Mouse (Mus musculus) forebrain, embryonic 12.5 days (tissue): ENCODE data around the gene Aldh1b1. TPM values are rescaled to one million over a fixed set of nuclear protein-coding genes. Genes with fewer than 3 reads are reported as not detected.

ENCODE experiments used
- ATAC-seq: fragments of 200-750 bp; cut with Nextera tagmentation; 2 replicates; pipeline ENCODE4 v1.8.0; 2017; ENCODE audit warnings: moderate TSS enrichment; ENCODE audit not compliant: low FRiP score
- H3K27ac ChIP-seq: fragments of 300-500 bp; sonication (generic); 2 replicates; pipeline ENCODE4 v1.5.1; 2016; ENCODE audit warnings: mild to moderate bottlenecking
- H3K27me3 ChIP-seq: fragments of 300-500 bp; sonication (generic); 2 replicates; pipeline ENCODE4 v1.6.1; 2016; ENCODE audit warnings: mild to moderate bottlenecking
- H3K36me3 ChIP-seq: fragments of 300-500 bp; sonication (generic); replicated peaks from 2 replicates; pipeline ENCODE4 v1.6.1; 2016; ENCODE audit warnings: mild to moderate bottlenecking
- H3K4me1 ChIP-seq: fragments of 300-500 bp; sonication (generic); 2 replicates; pipeline ENCODE4 v1.6.1; 2016
- H3K4me2 ChIP-seq: fragments of 300-500 bp; sonication (generic); 2 replicates; pipeline ENCODE4 v1.6.1; 2016; ENCODE audit warnings: mild to moderate bottlenecking, moderate library complexity
- H3K4me3 ChIP-seq: fragments of 300-500 bp; sonication (generic); replicated peaks from 2 replicates; pipeline ENCODE4 v1.5.1; 2016; ENCODE audit warnings: mild to moderate bottlenecking
- H3K9ac ChIP-seq: fragments of 300-500 bp; sonication (generic); 2 replicates; pipeline ENCODE4 v1.6.1; 2016; ENCODE audit warnings: mild to moderate bottlenecking
- H3K9me3 ChIP-seq: fragments of 300-500 bp; sonication (generic); 2 replicates; pipeline ENCODE4 v1.6.1; 2016
- WGBS: fragments of 180-500 bp; shearing (Covaris S2); methylation state at CpG from one replicate; pipeline ENCODE4 v1.1.7; 2016; 5-methylcytosine and 5-hydroxymethylcytosine counted together
- polyA plus RNA-seq: library from polyadenylated mRNA; unstranded; fragments of >200 nt; fragmentation: Nextera tagmentation; extraction: Ambion mirVana; gene quantifications from 2 replicates; pipeline ENCODE4 v1.2.1, GENCODE M21; 2016

The Aldh1b1 gene
- polyA plus RNA-seq, 1 experiment from 2014 or later = 9.7 TPM

- Histone ChIP-seq H3K27ac (peak overlapping the region; percentile 85), H3K9ac (peak overlapping the region; percentile 54), H3K36me3 (no peaks in the 10 kb centered on the region), H3K4me1 (peaks cover 75% of the 10 kb centered on the region), H3K4me3 (peak overlapping the region; percentile 19), H3K9me3 (no peaks in the 10 kb centered on the region), H3K27me3 (peaks cover 36% of the 10 kb centered on the region), H3K4me2 (peak overlapping the region; percentile 49)
- 2% methylated on average over 16 of the region's 16 CpGs for WGBS
- 0 out of 2 replicates have a peak, but pooled peaks have one; percentile 32 for ATAC-seq
Observed at GRCm38 (mm10) chr4:45765121-45765564, 33.7 kb upstream of the Aldh1b1 start.

GRCm38 (mm10) chr4:45765565-45766201 is 33.1 kb upstream of the Aldh1b1 start:
- Histone ChIP-seq H3K9ac (peak overlapping the region; percentile 54), H3K27me3 (peaks cover 36% of the 10 kb centered on the region), H3K27ac (peak overlapping the region; percentile 85), H3K4me1 (peaks cover 80% of the 10 kb centered on the region), H3K4me3 (peak overlapping the region; percentile 19), H3K9me3 (no peaks in the 10 kb centered on the region), H3K36me3 (no peaks in the 10 kb centered on the region), H3K4me2 (peak overlapping the region; percentile 49)
- WGBS = 0% methylated on average over 12 of the region's 18 CpGs
- ATAC-seq = peak; percentile 57

GRCm38 (mm10) chr4:45766774-45767173 is 32.0 kb upstream of the Aldh1b1 start:
- H3K4me1 ChIP-seq = peaks cover 90% of the 10 kb centered on the region
- ATAC-seq = no peak
- H3K4me3 ChIP-seq = no peak overlapping the region
- no peak overlapping the region for H3K9ac ChIP-seq
- no peaks in the 10 kb centered on the region for H3K9me3 ChIP-seq
- 72% methylated on average over 7 of the region's 7 CpGs for WGBS
- H3K4me2 ChIP-seq = no peak overlapping the region
- H3K36me3 ChIP-seq = no peaks in the 10 kb centered on the region
- H3K27ac ChIP-seq = no peak overlapping the region
- peaks cover 36% of the 10 kb centered on the region for H3K27me3 ChIP-seq

GRCm38 (mm10) chr4:45767891-45768558 is 30.8 kb upstream of the Aldh1b1 start:
- H3K36me3 ChIP-seq = no peaks in the 10 kb centered on the region
- peaks cover 44% of the 10 kb centered on the region for H3K27me3 ChIP-seq
- no peak overlapping the region for H3K4me3 ChIP-seq
- H3K9ac ChIP-seq = no peak overlapping the region
- H3K27ac ChIP-seq = no peak overlapping the region
- H3K9me3 ChIP-seq = no peaks in the 10 kb centered on the region
- H3K4me1 ChIP-seq = peaks cover 87% of the 10 kb centered on the region
- no peak overlapping the region for H3K4me2 ChIP-seq
- 67% methylated on average over 11 of the region's 11 CpGs for WGBS
- ATAC-seq = no peak

- ATAC-seq = no peak
- H3K4me1 ChIP-seq = peaks cover 76% of the 10 kb centered on the region
- WGBS = 41% methylated on average over 10 of the region's 10 CpGs
- H3K36me3 ChIP-seq = no peaks in the 10 kb centered on the region
- no peak overlapping the region for H3K9ac ChIP-seq
- H3K4me2 ChIP-seq = no peak overlapping the region
- H3K27me3 ChIP-seq = peaks cover 42% of the 10 kb centered on the region
- H3K9me3 ChIP-seq = no peaks in the 10 kb centered on the region
- H3K4me3 ChIP-seq = no peak overlapping the region
- H3K27ac ChIP-seq = peak overlapping the region; percentile 92
Observed at GRCm38 (mm10) chr4:45769141-45769540, 29.7 kb upstream of the Aldh1b1 start.

GRCm38 (mm10) chr4:45769791-45770637 is 28.8 kb upstream of the Aldh1b1 start:
- peak; percentile 21; the same call in 1 of the 2 replicates for ATAC-seq
- Histone ChIP-seq H3K9me3 (no peaks in the 10 kb centered on the region), H3K4me1 (peaks cover 68% of the 10 kb centered on the region), H3K4me2 (0 out of 2 replicates have a peak overlapping the region, but pooled peaks have one; percentile 17), H3K27me3 (peaks cover 38% of the 10 kb centered on the region), H3K36me3 (no peaks in the 10 kb centered on the region), H3K4me3 (no peak overlapping the region), H3K27ac (peak overlapping the region; percentile 92), H3K9ac (0 out of 2 replicates have a peak overlapping the region, but pooled peaks have one; percentile 40)
- WGBS = 6% methylated on average over 10 of the region's 10 CpGs

- 0 out of 2 replicates have a peak overlapping the region, but pooled peaks have one; percentile 17 for H3K4me2 ChIP-seq
- no peak for ATAC-seq
- no peak overlapping the region for H3K4me3 ChIP-seq
- no peaks in the 10 kb centered on the region for H3K36me3 ChIP-seq
- peak overlapping the region; percentile 92 for H3K27ac ChIP-seq
- H3K4me1 ChIP-seq = peaks cover 61% of the 10 kb centered on the region
- no peaks in the 10 kb centered on the region for H3K9me3 ChIP-seq
- H3K27me3 ChIP-seq = peaks cover 42% of the 10 kb centered on the region
- peak overlapping the region; percentile 40; the same call in 1 of the 2 replicates for H3K9ac ChIP-seq
- WGBS = 0% methylated on average over 4 of the region's 4 CpGs
Observed at GRCm38 (mm10) chr4:45770638-45771033, 28.2 kb upstream of the Aldh1b1 start.

GRCm38 (mm10) chr4:45771173-45771572 is 27.6 kb upstream of the Aldh1b1 start:
- H3K36me3 ChIP-seq = no peaks in the 10 kb centered on the region
- no peak; the same call in 1 of the 2 replicates for ATAC-seq
- H3K4me1 ChIP-seq = peaks cover 56% of the 10 kb centered on the region
- peak overlapping the region; percentile 17; the same call in 1 of the 2 replicates for H3K4me2 ChIP-seq
- H3K9ac ChIP-seq = 0 out of 2 replicates have a peak overlapping the region, but pooled peaks have one; percentile 4
- H3K27me3 ChIP-seq = peaks cover 42% of the 10 kb centered on the region
- peak overlapping the region; percentile 92 for H3K27ac ChIP-seq
- H3K9me3 ChIP-seq = no peaks in the 10 kb centered on the region
- H3K4me3 ChIP-seq = no peak overlapping the region
- WGBS = 4% methylated on average over 8 of the region's 8 CpGs

- Histone ChIP-seq H3K9me3 (no peaks in the 10 kb centered on the region), H3K36me3 (no peaks in the 10 kb centered on the region), H3K9ac (0 out of 2 replicates have a peak overlapping the region, but pooled peaks have one; percentile 4), H3K4me1 (peaks cover 52% of the 10 kb centered on the region), H3K27ac (peak overlapping the region; percentile 92), H3K27me3 (peaks cover 40% of the 10 kb centered on the region), H3K4me3 (no peak overlapping the region), H3K4me2 (peak overlapping the region; percentile 17; the same call in 1 of the 2 replicates)
- whole genome bisulfite sequencing = 2% methylated on average over 5 of the region's 5 CpGs
- ATAC-seq = peak; percentile 76
Observed at GRCm38 (mm10) chr4:45771619-45772018, 27.2 kb upstream of the Aldh1b1 start.

GRCm38 (mm10) chr4:45783671-45784070 is 15.2 kb upstream of the Aldh1b1 start:
- H3K27me3 ChIP-seq = 0 out of 2 replicates have a peak, but pooled peaks cover 4% of the 10 kb centered on the region
- no peak overlapping the region for H3K9ac ChIP-seq
- 54% methylated on average over 1 of the region's 1 CpGs for WGBS
- H3K27ac ChIP-seq = no peak overlapping the region
- H3K4me1 ChIP-seq = peaks cover 10% of the 10 kb centered on the region
- H3K4me3 ChIP-seq = no peak overlapping the region
- no peaks in the 10 kb centered on the region for H3K36me3 ChIP-seq
- no peak overlapping the region for H3K4me2 ChIP-seq
- no peaks in the 10 kb centered on the region for H3K9me3 ChIP-seq
- no peak for ATAC-seq

GRCm38 (mm10) chr4:45785959-45786358 is 12.9 kb upstream of the Aldh1b1 start:
- 37% methylated on average over 2 of the region's 2 CpGs for WGBS

More at GRCm38 (mm10) chr4:45785959-45786358, 12.9 kb upstream of the Aldh1b1 start:
- H3K4me2 ChIP-seq = no peak overlapping the region
- no peak overlapping the region for H3K9ac ChIP-seq
- H3K27ac ChIP-seq = 0 out of 2 replicates have a peak overlapping the region, but pooled peaks have one; percentile 36
- peaks cover 4% of the 10 kb centered on the region; the same call in 1 of the 2 replicates for H3K27me3 ChIP-seq
- H3K36me3 ChIP-seq = no peaks in the 10 kb centered on the region
- no peak for ATAC-seq
- no peak overlapping the region for H3K4me3 ChIP-seq
- H3K4me1 ChIP-seq = peaks cover 20% of the 10 kb centered on the region
- H3K9me3 ChIP-seq = no peaks in the 10 kb centered on the region
